Mouse (Mus musculus) gastrocnemius, postnatal 14 days (tissue): ENCODE data around the gene Ap1m2. TPM values are rescaled to one million over a fixed set of nuclear protein-coding genes. Genes with fewer than 3 reads are reported as not detected.
"Not testable (repeated sequence)": the region's sequence is repeated elsewhere in the genome, so short reads cannot be mapped to it uniquely, and the experiment has no call there.

Experiments
- DNase-seq: peaks from one replicate; pipeline ENCODE4 v3.0.0; 2021; ENCODE audit warnings: mixed read lengths
- intact Hi-C: fragments of 180-260 bp; cut with DNase I; formaldehyde crosslinking; loops from one replicate; pipeline ENCODE4 v1.15.1; 2025; ENCODE audit warnings: low total_unique reads
- total RNA-seq, 2 experiments: library from RNA; stranded (reverse); gene quantifications; 2 replicates each; pipeline ENCODE4 v1.2.3; 2021

Gene Ap1m2
- total RNA-seq, 2 experiments from 2014 or later = not detected

DNA sequence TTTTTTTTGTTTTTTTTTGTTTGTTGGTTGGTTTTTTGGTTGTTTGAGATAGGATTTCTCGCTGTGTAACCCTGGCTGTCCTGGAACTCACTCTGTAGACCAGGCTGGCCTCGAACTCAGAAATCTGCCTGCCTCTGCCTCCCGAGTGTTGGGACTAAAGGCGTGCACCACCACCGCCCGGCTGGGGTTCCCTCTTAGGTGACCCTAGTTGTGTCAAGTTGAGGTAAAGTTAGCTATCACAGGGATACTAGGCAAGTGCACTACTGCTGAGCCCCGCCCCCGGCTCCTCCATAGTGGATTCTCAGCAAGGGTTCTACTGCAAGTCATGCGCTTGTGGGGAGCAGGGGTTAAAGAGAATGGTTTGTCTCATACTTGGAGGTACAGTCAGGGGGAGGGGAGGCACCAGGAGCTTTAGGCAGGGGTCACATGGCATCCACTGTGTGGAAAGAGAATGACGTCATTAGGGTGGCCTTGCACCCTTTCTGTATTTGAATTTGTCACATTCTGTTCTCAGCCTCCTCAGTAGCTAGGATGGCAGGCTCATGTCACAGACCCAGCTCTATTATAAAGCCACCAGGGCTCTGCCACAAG lies 17.7 kb upstream of the Ap1m2 start:
- intact Hi-C loops = no loop called here
- DNase-seq = no peak

- peak; percentile 66 for DNase-seq
- intact Hi-C loops = no loop called here
Observed at GRCm38 (mm10) chr9:21329041-21329440, 16.9 kb upstream of the Ap1m2 start.

DNA sequence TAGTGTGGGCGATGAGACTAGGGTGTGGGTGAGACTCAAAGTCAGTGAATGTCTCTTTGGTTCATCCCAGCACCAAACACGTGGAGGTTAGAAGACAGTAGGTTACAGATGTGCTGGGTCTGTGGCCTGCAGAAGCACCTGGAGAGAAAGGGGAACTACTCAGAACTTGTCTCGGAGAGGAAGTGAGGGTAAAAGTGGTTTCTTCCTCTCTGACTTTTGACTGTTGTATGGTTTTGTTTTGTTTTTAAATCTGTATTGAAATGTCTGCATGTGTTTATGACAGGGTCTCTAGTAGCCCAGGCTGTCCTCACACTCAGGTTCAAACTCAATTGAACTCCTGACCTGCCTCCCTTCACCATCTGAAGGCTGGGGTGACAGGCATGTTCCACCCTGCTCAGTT lies 15.9 kb upstream of the Ap1m2 start:
- intact Hi-C loops = no loop called here
- DNase-seq = no peak

GRCm38 (mm10) chr9:21327569-21327968 lies 15.4 kb upstream of the Ap1m2 start:
- intact Hi-C loops = no loop called here
- no peak for DNase-seq

DNA sequence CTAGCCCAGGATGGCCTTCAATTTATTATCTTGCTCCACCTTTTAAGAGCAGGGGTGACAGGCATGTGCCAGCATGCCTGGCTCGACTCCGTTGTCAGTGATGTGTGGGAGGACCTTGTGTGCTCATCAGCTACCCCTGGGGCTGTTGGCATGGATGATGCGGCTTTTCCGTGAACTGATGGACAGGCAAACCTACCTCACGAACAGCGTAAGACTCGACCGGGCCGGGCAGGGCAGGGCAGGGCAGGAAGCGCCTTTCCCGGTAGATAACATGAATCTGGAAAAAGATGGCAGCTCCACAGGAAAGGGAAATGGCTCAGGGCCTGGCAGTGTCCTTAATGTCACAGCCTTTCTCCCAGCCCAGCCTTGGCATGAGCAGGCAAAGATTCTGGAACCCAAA lies 12.1 kb upstream of the Ap1m2 start:
- DNase-seq = no peak
- intact Hi-C loops = no loop called here

GRCm38 (mm10) chr9:21322917-21323297 lies 10.8 kb upstream of the Ap1m2 start:
- intact Hi-C loops, DNase-seq: not testable (repeated sequence)

DNA sequence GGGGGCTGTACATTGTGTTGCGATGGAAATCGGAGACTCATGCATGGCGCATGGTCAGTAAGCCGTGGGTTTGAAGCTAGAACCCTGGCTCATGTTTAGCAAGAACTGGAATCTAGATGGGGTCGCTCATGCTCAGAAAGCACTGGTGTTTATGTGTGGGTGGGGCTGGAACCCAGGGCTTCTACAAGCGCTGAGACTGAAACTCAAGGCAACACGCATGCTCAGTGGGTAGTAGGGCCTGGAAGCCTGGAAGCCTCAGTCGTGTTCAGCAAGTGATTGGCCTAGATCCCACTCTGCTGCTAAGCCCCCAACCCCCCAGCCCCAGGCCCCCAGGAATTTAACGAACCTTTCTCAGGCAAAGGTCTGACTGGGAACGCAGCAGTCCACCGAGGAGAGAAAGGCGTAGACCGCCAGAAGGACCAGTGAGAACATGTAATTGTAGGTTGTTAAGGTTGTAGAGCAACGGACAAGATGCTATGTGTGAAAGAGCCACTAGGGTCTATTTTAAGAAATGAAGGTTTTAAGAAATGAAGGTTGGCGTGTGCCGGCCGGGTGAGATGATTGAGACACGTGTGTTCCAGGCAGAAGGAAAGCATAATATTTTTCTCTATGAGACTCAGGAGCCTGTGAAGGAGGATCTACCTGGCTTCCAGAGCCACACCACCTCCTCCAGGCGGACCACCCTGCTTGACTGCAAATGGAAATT lies 10.2 kb upstream of the Ap1m2 start:
- intact Hi-C loops = no loop called here

DNA sequence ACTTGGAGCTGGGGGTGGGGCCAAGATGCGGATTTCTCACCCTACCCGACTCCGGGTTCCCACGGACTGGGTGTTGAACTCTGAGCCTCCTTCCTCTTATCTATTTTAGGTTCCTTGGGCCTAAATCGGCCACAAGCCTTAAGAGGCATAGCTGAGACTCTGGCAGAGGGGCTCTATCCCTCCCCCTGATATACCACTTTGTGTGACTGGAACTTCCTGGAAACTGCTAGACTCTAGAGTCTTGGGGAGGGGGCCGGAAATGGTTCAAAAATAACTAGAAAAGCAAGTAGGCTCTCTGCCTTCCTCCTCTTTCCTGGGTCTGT lies 9.3 kb upstream of the Ap1m2 start:
- intact Hi-C loops = no loop called here
- DNase-seq = no peak

More for the DNA sequence above, 10.2 kb upstream of the Ap1m2 start:
- no peak for DNase-seq

- intact Hi-C loops = no loop called here
- peak; percentile 86 for DNase-seq
Observed at GRCm38 (mm10) chr9:21320619-21321512, 8.7 kb upstream of the Ap1m2 start, which contains the start of gene Slc44a2. Gene Slc44a2, plus strand, starts transcription at chr9:21320698.

GRCm38 (mm10) chr9:21320280-21320618 lies 8.1 kb upstream of the Ap1m2 start:
- intact Hi-C loops = no loop called here
- DNase-seq = no peak

DNA sequence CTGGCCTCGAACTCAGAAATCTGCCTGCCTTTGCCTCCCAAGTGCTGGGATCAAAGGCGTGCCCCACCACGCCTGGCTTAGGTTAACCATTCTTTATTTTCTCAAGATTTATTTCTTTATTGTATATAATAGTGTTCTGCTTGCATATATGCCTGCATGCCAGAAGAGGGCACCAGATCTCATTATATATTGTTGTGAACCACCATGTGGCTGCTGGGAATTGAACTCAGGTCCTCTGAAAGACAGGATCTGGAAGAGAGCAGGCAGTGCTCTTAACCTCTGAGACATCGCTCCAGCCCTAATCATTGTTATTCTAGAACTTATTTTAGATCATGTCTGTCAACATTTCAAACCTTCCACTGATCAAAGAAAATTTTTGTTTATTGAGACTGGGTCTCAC lies 7.4 kb upstream of the Ap1m2 start:
- intact Hi-C loops = loop anchor here (10.0 kb wide), 1 partner anchor 145 kb away; no protein-coding TSS in a partner anchor
- no peak for DNase-seq

GRCm38 (mm10) chr9:21318792-21319191 lies 6.7 kb upstream of the Ap1m2 start:
- intact Hi-C loops = loop anchor here (10.0 kb wide), 1 partner anchor 146 kb away; no protein-coding TSS in a partner anchor

DNA sequence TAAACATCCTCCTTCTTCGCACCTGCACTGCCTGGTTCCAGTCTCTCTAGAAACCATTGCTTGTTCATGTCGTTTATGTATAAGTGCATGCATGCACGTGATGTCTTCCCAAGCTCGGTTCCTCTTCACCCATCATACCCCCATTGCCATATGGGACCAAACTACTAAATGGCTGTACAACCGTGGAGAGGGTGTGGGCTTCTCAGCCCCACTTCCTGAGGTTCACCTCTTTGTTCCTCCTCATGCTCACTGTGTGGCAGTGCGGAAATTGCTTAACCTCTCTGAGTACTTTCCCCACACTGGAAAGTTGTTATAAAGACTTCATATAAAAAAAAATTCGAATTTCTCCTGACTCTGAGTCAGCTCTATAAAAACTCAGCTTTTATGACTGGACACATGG lies 4.6 kb upstream of the Ap1m2 start:
- intact Hi-C loops = loop anchor here (10.0 kb wide), 1 partner anchor 148 kb away; no protein-coding TSS in a partner anchor
- no peak for DNase-seq

More at GRCm38 (mm10) chr9:21318792-21319191, 6.7 kb upstream of the Ap1m2 start:
- DNase-seq = no peak

DNA sequence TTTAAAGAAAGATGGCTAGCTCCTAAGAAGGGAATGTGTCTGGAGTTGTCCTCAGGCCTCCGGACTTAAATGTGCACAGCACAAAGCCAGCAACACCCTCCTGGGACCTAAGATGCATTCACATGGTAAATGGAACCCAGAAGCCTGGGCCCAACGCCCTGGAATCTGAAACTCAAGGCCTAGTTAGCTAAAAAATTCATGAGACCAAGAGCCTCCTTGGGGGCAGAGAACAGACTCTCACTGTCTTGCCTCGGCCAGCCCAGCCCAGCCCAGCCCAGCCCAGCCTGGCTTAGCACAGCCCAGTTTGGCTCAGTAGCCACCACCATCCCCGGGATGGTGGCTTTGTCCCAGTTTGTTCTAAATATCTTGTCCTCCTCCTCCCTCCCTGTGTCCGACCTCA lies 3.3 kb upstream of the Ap1m2 start:
- DNase-seq = peak; percentile 56
- intact Hi-C loops = loop anchor here (10.0 kb wide), 1 partner anchor 149 kb away; no protein-coding TSS in a partner anchor

- DNase-seq = no peak
- intact Hi-C loops = loop anchor here (5.0 to 10.0 kb wide), 3 partner anchors 43 to 150 kb away; no protein-coding TSS in a partner anchor
Observed at GRCm38 (mm10) chr9:21314367-21315140, 2.4 kb upstream of the Ap1m2 start.

GRCm38 (mm10) chr9:21313394-21313793 lies 1.3 kb upstream of the Ap1m2 start:
- peak; percentile 91 for DNase-seq
- intact Hi-C loops = loop anchor here (5.0 to 10.0 kb wide), 3 partner anchors 44 to 151 kb away; no protein-coding TSS in a partner anchor

DNA sequence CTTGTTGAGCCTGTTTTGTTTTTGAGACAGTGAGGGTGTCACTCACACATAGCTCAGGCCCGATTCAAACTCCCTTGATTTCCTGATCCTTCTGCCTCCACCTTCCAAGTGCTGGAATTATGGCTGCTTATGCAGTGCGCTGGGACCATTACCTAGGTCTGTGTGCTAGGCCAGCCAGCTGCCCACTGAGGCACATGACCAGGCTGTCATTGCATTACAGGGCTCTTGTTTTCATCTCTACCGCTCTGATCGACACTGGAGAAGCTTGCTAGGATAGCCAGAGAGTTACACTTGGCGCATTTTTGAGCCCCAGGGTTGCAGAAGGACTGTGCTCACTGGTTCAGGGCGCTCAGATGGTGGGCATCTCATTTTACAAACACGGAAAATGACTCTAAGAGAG lies 442 bp downstream of the Ap1m2 start:
- DNase-seq = no peak
- intact Hi-C loops = loop anchor here (5.0 to 10.0 kb wide), 3 partner anchors 46 to 153 kb away; no protein-coding TSS in a partner anchor

- no peak for DNase-seq
- intact Hi-C loops = no loop called here
Observed at GRCm38 (mm10) chr9:21309150-21309741, 2.9 kb downstream of the Ap1m2 start.

DNA sequence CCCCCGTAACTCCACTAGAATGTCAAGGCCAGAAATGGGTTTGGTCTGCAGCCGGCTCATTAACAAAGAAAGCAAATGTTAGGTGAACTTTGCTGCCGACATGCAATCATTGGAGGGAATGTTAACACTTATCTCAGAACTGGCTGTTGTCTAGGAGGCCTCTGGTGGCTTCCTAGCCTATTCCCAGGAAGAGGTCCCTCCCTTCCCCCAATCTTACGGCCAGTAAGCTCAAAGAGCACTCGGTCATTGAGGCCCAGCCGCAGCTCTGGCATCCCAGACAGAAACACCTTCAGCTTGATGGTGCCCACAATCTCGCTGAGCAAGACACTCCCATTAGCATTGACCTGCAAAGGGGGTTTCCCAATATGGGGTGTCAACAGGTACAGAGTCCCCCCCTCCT lies 7.1 kb downstream of the Ap1m2 start:
- no peak for DNase-seq
- intact Hi-C loops = no loop called here
